Mouse (Mus musculus): ENCODE measurements around the gene 2900092C05Rik. TPM values are rescaled to one million over a fixed set of nuclear protein-coding genes. Genes with fewer than 3 reads are reported as not detected.

The 2900092C05Rik gene
- polyA plus RNA-seq, 1 experiment from 2014 or later, result not detected

Other genes starting within 250 kb of the 2900092C05Rik start
- gene Vmn1r81, start 244.2 kb upstream of the 2900092C05Rik start, polyA plus RNA-seq (2014; fragmentation: Nextera tagmentation; extraction: Ambion mirVana), result not detected in 2 replicates
- gene Vmn1r82, start 212.1 kb upstream of the 2900092C05Rik start, polyA plus RNA-seq (2014; fragmentation: Nextera tagmentation; extraction: Ambion mirVana), result not detected in 2 replicates
- gene Vmn1r83, start 183.0 kb upstream of the 2900092C05Rik start, polyA plus RNA-seq (2014; fragmentation: Nextera tagmentation; extraction: Ambion mirVana), result 0.17 TPM in 1 of 2 replicates, not detected in the other
- not detected in 2 replicates for gene Vmn1r84, start 143.2 kb upstream of the 2900092C05Rik start, polyA plus RNA-seq (2014; fragmentation: Nextera tagmentation; extraction: Ambion mirVana)
- gene Zfp551, start 89.8 kb upstream of the 2900092C05Rik start, polyA plus RNA-seq (2014; fragmentation: Nextera tagmentation; extraction: Ambion mirVana), result 4.5 and 4.8 TPM in 2 replicates
- gene Zfp606, start 34.2 kb upstream of the 2900092C05Rik start, polyA plus RNA-seq (2014; fragmentation: Nextera tagmentation; extraction: Ambion mirVana), result 27.2 and 27.3 TPM in 2 replicates
- gene Vmn2r53, start 96.3 kb downstream of the 2900092C05Rik start, polyA plus RNA-seq (2014; fragmentation: Nextera tagmentation; extraction: Ambion mirVana), result 0.03 TPM in 1 of 2 replicates, not detected in the other
- not detected in 2 replicates for gene Vmn2r54, start 127.8 kb downstream of the 2900092C05Rik start, polyA plus RNA-seq (2014; fragmentation: Nextera tagmentation; extraction: Ambion mirVana)
- gene Vmn2r55, start 172.5 kb downstream of the 2900092C05Rik start, polyA plus RNA-seq (2014; fragmentation: Nextera tagmentation; extraction: Ambion mirVana), result not detected in 2 replicates
- not detected in 2 replicates for gene Vmn2r56, start 222.5 kb downstream of the 2900092C05Rik start, polyA plus RNA-seq (2014; fragmentation: Nextera tagmentation; extraction: Ambion mirVana)

Measured in stomach, embryonic 14.5 days (tissue).